Mouse (Mus musculus) heart, embryonic 13.5 days (tissue): ENCODE measurements around the gene Zswim4. TPM values are rescaled to one million over a fixed set of nuclear protein-coding genes. Genes with fewer than 3 reads are reported as not detected.

Experiments used
- ATAC-seq: fragments of 200-750 bp; cut with Nextera tagmentation; 2 replicates; pipeline ENCODE4 v1.8.0; 2017; ENCODE audit warnings: moderate TSS enrichment; ENCODE audit not compliant: insufficient number of reproducible peaks, low FRiP score, low TSS enrichment; ENCODE audit errors: extremely low read depth
- H3K27ac ChIP-seq: fragments of 300-500 bp; sonication (generic); replicated peaks from 2 replicates; pipeline ENCODE4 v1.5.1; 2015; ENCODE audit warnings: moderate library complexity, mild to moderate bottlenecking, inconsistent platforms
- H3K27me3 ChIP-seq: fragments of 300-500 bp; sonication (generic); replicated peaks from 2 replicates; pipeline ENCODE4 v1.6.1; 2015; ENCODE audit warnings: mild to moderate bottlenecking, inconsistent platforms
- H3K36me3 ChIP-seq: fragments of 300-500 bp; sonication (generic); 2 replicates; pipeline ENCODE4 v1.6.1; 2015; ENCODE audit warnings: mild to moderate bottlenecking, inconsistent platforms
- H3K4me1 ChIP-seq: fragments of 300-500 bp; sonication (generic); 2 replicates; pipeline ENCODE4 v1.6.1; 2015; ENCODE audit warnings: inconsistent platforms
- H3K4me2 ChIP-seq: fragments of 300-500 bp; sonication (generic); 2 replicates; pipeline ENCODE4 v1.6.1; 2015; ENCODE audit warnings: inconsistent platforms, mild to moderate bottlenecking, moderate library complexity
- H3K4me3 ChIP-seq: fragments of 300-500 bp; sonication (generic); 2 replicates; pipeline ENCODE4 v1.5.1; 2015; ENCODE audit warnings: moderate library complexity, mild to moderate bottlenecking, inconsistent platforms
- H3K9ac ChIP-seq: fragments of 300-500 bp; sonication (generic); 2 replicates; pipeline ENCODE4 v1.6.1; 2015; ENCODE audit warnings: inconsistent platforms, mild to moderate bottlenecking, moderate library complexity
- H3K9me3 ChIP-seq: fragments of 300-500 bp; sonication (generic); 2 replicates; pipeline ENCODE4 v1.6.1; 2016; ENCODE audit warnings: inconsistent platforms
- WGBS: fragments of 180-500 bp; shearing (Covaris S2); methylation state at CpG from one replicate; pipeline ENCODE4 v1.1.7; 2015; ENCODE audit warnings: mixed read lengths; 5-methylcytosine and 5-hydroxymethylcytosine counted together
- polyA plus RNA-seq: library from polyadenylated mRNA; unstranded; fragments of >200 nt; fragmentation: Nextera tagmentation; extraction: Ambion mirVana; gene quantifications from 2 replicates; pipeline ENCODE4 v1.2.1, GENCODE M21; 2015

The Zswim4 gene
- polyA plus RNA-seq, 1 experiment from 2014 or later = 9.3 TPM

GRCm38 (mm10) chr8:84222566-84223165, 14.2 kb downstream of the Zswim4 start:
- Histone ChIP-seq H3K27me3 (no peaks in the 10 kb centered on the region), H3K4me1 (no peaks in the 10 kb centered on the region), H3K27ac (no peak overlapping the region), H3K9me3 (no peaks in the 10 kb centered on the region), H3K9ac (no peak overlapping the region), H3K36me3 (peaks cover 97% of the 10 kb centered on the region), H3K4me2 (no peak overlapping the region), H3K4me3 (no peak overlapping the region)
- 82% methylated on average over 9 of the region's 9 CpGs for WGBS
- ATAC-seq = no peak

DNA sequence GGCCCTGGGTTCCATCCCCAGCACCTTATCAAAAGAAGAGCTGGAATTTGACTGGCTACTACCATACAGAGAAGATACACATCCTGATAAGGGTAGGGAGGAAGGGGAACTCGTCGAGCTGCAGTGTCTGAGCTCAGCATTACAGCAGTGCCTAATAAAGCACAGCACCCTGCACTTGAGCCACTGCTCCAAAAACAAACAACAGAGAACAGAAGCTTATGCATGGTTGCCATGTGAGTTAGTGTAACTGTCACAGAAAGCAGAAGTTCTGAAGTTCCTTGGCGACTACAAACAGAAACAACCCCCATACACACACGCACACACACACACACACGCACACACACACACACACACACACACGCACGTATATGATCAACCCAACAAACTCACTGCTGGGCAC, 16.8 kb downstream of the Zswim4 start:
- Histone ChIP-seq H3K9ac (no peak overlapping the region; the same call in 1 of the 2 replicates), H3K4me1 (no peaks in the 10 kb centered on the region), H3K4me3 (no peak overlapping the region), H3K27ac (0 out of 2 replicates have a peak overlapping the region, but pooled peaks have one; percentile 12), H3K9me3 (no peaks in the 10 kb centered on the region), H3K27me3 (no peaks in the 10 kb centered on the region), H3K4me2 (no peak overlapping the region), H3K36me3 (peaks cover 97% of the 10 kb centered on the region)
- WGBS = 58% methylated on average over 7 of the region's 7 CpGs
- no peak for ATAC-seq

DNA sequence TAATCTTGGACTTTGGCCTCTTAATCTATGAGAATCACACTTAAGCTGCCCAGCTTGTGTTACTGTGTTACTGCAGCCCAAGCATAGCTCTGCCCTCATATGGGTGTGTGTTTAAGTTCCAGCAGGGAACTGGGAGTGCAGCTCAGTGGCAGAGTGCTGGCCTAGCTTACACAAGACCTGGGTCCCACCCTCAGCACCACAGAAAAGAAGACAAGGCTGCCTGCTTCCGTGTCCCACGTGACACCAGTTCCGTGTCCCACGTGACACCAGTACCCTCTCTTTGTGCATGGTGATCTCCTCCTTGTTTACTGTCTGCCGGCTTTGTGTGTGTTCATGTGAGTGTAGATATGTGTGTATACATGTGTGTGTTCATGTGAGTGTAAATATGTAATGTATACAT, 18.7 kb downstream of the Zswim4 start:
- no peaks in the 10 kb centered on the region for H3K4me1 ChIP-seq
- no peak overlapping the region for H3K4me2 ChIP-seq
- no peaks in the 10 kb centered on the region for H3K27me3 ChIP-seq
- no peak overlapping the region for H3K9ac ChIP-seq
- ATAC-seq = no peak
- no peaks in the 10 kb centered on the region for H3K9me3 ChIP-seq
- 90% methylated on average over 5 of the region's 5 CpGs for WGBS
- no peak overlapping the region for H3K4me3 ChIP-seq
- peaks cover 94% of the 10 kb centered on the region for H3K36me3 ChIP-seq
- no peak overlapping the region for H3K27ac ChIP-seq

DNA sequence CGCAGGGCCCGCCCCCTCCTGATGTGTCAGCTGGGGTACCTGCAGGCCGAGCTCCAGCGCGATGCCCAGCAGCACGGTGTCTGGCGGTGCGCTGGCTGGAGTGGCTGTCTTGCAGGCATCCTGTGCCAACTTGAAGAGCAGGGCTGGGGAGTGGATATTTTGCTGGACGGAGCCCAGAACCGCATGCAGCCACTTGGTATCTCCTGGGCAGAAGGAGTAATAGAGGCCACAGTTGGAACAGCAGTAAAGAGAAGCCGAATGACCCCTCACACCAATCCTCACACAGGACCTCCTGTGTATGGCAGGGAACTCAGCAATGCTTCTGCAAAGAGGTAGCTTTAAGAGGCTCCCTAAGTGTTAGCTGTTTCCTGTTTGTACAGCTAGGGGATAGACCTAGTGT, 19.6 kb downstream of the Zswim4 start:
- 92% methylated on average over 11 of the region's 11 CpGs for WGBS
- no peak overlapping the region for H3K4me2 ChIP-seq
- H3K27me3 ChIP-seq = no peaks in the 10 kb centered on the region
- no peaks in the 10 kb centered on the region for H3K4me1 ChIP-seq
- no peak for ATAC-seq
- peaks cover 94% of the 10 kb centered on the region for H3K36me3 ChIP-seq
- no peaks in the 10 kb centered on the region for H3K9me3 ChIP-seq
- no peak overlapping the region for H3K27ac ChIP-seq
- H3K4me3 ChIP-seq = no peak overlapping the region
- no peak overlapping the region for H3K9ac ChIP-seq

- 69% methylated on average over 4 of the region's 4 CpGs for whole genome bisulfite sequencing
- ATAC-seq = no peak
- no peak overlapping the region for H3K4me2 ChIP-seq
Observed at GRCm38 (mm10) chr8:84213277-84213676, 23.6 kb downstream of the Zswim4 start.

GRCm38 (mm10) chr8:84211881-84212563, 24.8 kb downstream of the Zswim4 start:
- H3K9ac ChIP-seq = no peak overlapping the region
- no peak overlapping the region for H3K4me3 ChIP-seq
- WGBS = 89% methylated on average over 31 of the region's 31 CpGs
- H3K27ac ChIP-seq = no peak overlapping the region
- no peak overlapping the region for H3K4me2 ChIP-seq
- H3K9me3 ChIP-seq = no peaks in the 10 kb centered on the region
- H3K27me3 ChIP-seq = no peaks in the 10 kb centered on the region
- peaks cover 35% of the 10 kb centered on the region for H3K4me1 ChIP-seq
- H3K36me3 ChIP-seq = peaks cover 91% of the 10 kb centered on the region
- no peak for ATAC-seq

More at GRCm38 (mm10) chr8:84213277-84213676, 23.6 kb downstream of the Zswim4 start:
- H3K4me3 ChIP-seq = no peak overlapping the region
- no peak overlapping the region for H3K27ac ChIP-seq
- peaks cover 23% of the 10 kb centered on the region for H3K4me1 ChIP-seq
- peaks cover 94% of the 10 kb centered on the region for H3K36me3 ChIP-seq
- no peaks in the 10 kb centered on the region for H3K9me3 ChIP-seq
- no peaks in the 10 kb centered on the region for H3K27me3 ChIP-seq
- H3K9ac ChIP-seq = no peak overlapping the region

- H3K9me3 ChIP-seq = no peaks in the 10 kb centered on the region
- no peak overlapping the region for H3K4me3 ChIP-seq
- 78% methylated on average over 3 of the region's 3 CpGs for WGBS
- peak overlapping the region; percentile 5; the same call in 1 of the 2 replicates for H3K9ac ChIP-seq
- H3K36me3 ChIP-seq = peaks cover 91% of the 10 kb centered on the region
- peaks cover 39% of the 10 kb centered on the region for H3K4me1 ChIP-seq
- no peaks in the 10 kb centered on the region for H3K27me3 ChIP-seq
- ATAC-seq = no peak
- H3K4me2 ChIP-seq = no peak overlapping the region
- peak overlapping the region; percentile 0; the same call in 1 of the 2 replicates for H3K27ac ChIP-seq
Observed at GRCm38 (mm10) chr8:84211202-84211601, 25.7 kb downstream of the Zswim4 start.

- ATAC-seq = no peak
- Histone ChIP-seq H3K4me2 (peak overlapping the region; percentile 12; the same call in 1 of the 2 replicates), H3K9ac (0 out of 2 replicates have a peak overlapping the region, but pooled peaks have one; percentile 0), H3K27ac (no peak overlapping the region), H3K4me1 (peaks cover 48% of the 10 kb centered on the region), H3K27me3 (no peaks in the 10 kb centered on the region), H3K4me3 (no peak overlapping the region), H3K36me3 (peaks cover 91% of the 10 kb centered on the region), H3K9me3 (no peaks in the 10 kb centered on the region)
- 50% methylated on average over 34 of the region's 34 CpGs for WGBS
Observed at GRCm38 (mm10) chr8:84210167-84210791, 26.6 kb downstream of the Zswim4 start.

GRCm38 (mm10) chr8:84208381-84209380, 28.2 kb downstream of the Zswim4 start:
- H3K4me1 ChIP-seq = peaks cover 61% of the 10 kb centered on the region
- 70% methylated on average over 17 of the region's 17 CpGs for WGBS
- no peak for ATAC-seq
- peaks cover 87% of the 10 kb centered on the region for H3K36me3 ChIP-seq
- 0 out of 2 replicates have a peak overlapping the region, but pooled peaks have one; percentile 19 for H3K9ac ChIP-seq
- no peak overlapping the region for H3K4me3 ChIP-seq
- peak overlapping the region; percentile 80 for H3K27ac ChIP-seq
- H3K9me3 ChIP-seq = no peaks in the 10 kb centered on the region
- H3K4me2 ChIP-seq = no peak overlapping the region
- no peaks in the 10 kb centered on the region for H3K27me3 ChIP-seq

- no peak overlapping the region for H3K4me3 ChIP-seq
- peak overlapping the region; percentile 80 for H3K27ac ChIP-seq
- WGBS = 68% methylated on average over 7 of the region's 7 CpGs
- H3K4me1 ChIP-seq = peaks cover 68% of the 10 kb centered on the region
- ATAC-seq = no peak
- peak overlapping the region; percentile 26 for H3K4me2 ChIP-seq
- no peaks in the 10 kb centered on the region for H3K9me3 ChIP-seq
- peak overlapping the region; percentile 1; the same call in 1 of the 2 replicates for H3K9ac ChIP-seq
- H3K27me3 ChIP-seq = no peaks in the 10 kb centered on the region
- H3K36me3 ChIP-seq = peaks cover 78% of the 10 kb centered on the region
Observed at GRCm38 (mm10) chr8:84207811-84208210, 29.0 kb downstream of the Zswim4 start.
